Mouse (Mus musculus): ENCODE data around the gene Slc9a4.
"Not testable (repeated sequence)": the region's sequence is repeated elsewhere in the genome, so short reads cannot be mapped to it uniquely, and the experiment has no call there.

The Slc9a4 gene

DNA sequence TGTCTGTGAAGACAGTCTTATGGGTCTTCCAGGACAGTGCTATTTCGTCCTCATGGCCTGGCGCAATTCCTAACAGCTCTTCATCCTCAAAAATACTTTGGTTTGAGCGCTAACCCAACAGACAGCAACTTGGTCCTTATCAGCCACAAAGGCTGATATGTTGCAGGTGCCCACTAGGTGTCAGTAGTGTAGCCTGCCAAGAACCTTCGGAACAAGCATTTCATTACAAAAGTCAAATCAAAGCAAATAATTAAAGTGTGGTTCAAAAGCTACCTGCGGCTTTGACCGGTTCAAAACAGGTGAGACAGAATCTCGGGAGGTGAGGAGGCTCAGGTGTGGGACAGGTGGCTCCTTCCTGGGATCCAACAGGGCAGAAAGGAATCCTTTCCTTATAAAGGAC, at the start of gene Slc9a4:
Gene Slc9a4, plus strand, starts transcription at position 298 of the 400 bp plus-strand sequence.
- DNase-seq: peak; percentile 21 to 48

DNA sequence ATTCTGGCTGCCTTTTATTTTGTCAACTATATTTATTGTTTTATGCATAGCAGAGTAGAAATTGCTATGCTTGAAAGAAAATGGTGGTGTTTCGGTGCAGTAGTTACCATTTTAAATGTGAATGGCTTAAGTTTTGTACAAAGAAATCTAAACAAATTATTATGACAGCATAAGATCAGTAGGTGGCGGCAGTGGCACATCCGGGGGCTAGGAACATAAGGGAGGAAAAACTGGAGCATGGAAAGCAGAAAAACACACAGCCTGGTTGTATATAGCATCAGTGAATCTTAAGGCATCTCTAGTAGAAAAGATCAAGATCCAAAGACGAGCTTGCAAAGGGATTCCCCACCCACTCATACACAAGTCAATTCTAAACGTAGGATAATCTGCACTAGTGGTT, 42.3 kb upstream of the Slc9a4 start:
- no peak for DNase-seq

DNA sequence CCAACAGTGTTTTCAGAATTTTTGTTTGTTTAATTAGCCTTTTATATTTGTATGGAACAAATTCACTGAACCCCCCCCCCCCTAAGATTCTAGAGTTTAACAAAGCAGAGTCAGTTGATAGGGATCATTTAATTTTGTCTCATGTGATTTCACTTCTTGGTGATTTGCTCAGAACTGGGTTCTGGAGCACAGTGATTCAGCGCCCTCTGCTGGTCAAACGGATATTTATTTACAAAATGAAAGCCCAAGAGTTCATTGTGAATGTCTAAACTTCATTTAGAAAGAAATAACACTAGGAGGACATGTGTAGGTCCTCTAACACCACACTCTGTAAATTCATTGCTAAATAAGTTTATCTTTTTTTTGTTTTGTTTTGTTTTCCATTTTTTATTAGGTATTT, 35.2 kb upstream of the Slc9a4 start:
- DNase-seq: peak; percentile 14 to 68

DNA sequence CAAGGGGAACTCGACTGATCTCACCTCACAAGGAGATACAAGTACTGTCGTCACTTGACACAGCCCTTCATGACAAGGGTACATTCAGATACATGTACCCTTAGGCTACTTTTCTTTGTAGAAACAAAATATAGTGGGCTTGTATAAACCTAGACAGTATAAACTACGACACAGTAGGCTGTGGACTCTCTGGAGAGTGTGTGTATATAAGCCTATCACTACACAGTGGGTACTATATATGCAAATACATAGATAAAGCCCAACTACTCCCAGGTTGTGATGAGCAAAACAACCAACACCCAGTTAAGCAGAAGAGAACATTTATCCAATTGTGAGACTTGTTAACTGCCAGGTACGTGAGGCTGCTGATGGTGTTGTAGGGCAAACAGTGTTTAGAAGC, 33.2 kb upstream of the Slc9a4 start:
- no peak for DNase-seq

DNA sequence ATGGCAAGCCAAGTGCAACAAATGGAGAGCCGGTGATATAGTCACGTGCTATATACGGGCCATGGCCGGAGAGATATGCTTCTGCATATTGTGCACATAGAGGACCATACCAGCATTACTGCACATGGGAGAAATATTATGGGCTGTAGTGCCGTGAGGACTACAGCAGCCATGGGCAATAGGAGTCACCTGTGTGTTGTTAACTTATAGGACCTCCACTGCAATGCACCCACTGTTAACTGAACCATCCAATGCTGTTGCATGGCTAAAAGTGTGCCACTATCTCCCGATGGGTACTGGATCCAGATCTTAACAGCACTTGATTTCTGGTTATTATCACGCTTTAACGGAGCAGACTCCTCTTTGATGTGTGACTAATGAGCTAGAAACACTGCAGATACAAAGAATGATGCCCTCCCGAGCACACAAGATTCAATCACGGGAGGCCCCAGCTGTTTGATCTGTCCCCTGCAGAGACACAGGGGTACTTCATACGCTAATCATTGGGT, 32.8 kb upstream of the Slc9a4 start:
- DNase-seq: no peak

DNA sequence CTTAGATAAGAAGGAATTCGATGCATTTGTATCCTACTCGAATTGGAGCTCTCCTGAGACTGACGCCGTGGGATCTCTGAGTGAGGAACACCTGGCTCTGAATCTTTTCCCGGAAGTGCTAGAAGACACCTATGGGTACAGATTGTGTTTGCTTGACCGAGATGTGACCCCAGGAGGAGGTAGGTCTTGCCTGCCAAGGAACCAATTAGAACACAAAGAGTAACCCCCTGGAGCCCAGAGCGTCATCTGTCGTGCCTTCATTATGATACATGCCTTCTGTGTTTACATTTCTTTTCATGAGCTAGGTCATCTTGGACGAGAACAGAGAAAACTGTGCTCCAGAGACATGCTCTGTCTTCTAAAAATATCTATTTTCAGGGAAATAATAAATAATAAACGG, 32.1 kb upstream of the Slc9a4 start:
- no peak for DNase-seq

DNA sequence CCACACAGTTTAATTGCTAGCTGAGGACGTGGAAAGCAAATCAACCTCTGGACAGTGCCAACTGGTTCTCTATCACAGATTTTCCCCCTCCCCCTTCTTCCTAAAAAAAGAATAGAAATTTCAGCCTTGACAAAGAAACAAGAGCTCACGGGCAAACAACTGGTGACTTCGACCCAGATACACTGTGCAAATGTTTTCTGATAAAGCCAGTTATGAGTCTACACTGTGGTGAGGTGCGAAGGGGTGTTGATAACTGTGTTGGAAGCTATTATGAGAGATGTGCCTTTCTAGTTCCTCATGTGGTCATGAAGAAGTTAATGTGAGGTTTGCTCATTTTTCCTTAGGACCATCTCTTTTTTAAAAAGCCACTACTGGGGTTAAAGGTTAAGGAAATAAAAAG, 10.5 kb upstream of the Slc9a4 start:
- DNase-seq: no peak

DNA sequence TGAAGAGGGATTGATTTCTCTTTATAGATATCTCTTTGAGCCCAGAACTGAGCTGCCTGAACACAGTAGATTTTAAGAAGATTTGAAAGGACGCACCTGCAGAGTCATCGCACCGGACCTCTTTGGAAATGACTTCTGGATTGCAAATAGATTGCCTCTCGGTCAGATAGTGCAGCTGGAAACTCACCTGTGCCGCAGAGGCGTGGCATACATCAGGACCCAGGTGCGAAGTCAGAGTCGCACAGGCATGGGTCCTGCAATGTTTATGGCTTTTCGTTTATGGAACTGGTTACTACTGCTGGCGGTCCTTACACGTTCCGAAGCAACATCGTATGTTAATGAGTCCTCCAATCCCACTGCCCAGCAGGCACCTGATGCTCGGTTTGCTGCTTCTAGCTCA, 388 bp downstream of the Slc9a4 start:
- no peak for DNase-seq

DNA sequence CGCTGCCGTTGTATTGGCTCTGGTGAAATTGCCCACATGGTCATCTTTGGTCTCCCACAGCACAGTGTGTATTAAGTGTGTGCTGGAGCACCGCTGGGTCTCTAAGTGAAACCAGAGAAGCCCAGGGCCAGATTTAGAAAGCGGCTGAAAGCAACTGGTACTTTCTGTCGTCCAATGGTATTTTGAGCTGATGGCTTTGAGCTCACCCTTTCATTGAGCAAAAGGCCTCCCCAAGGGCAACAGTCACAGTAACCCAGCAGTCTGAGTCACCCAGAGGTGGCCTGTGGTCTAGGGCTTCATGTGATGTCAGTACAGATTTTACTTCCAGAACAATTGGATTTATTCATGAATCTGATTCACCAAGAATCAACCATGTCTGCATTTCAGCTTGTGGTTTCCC, 6.9 kb downstream of the Slc9a4 start:
- no peak for DNase-seq

DNA sequence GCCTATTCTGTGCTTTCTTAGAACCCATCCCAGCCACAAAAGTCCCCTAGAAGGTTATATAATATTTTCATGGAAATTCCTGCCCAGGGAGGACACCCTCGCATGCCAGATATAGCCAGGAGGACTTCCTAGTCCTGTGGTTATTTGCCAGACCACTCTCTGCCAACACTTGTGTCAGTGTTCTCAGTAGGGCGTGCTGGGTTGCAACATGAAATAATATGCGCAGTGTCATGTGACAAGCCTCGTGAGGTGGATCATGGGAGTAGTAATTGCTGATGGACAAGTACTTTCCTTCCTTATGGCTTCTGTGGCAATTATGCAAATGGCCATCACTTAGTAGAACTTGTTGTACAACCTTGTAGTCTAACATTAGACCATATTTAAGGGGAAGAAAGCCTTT, 11.1 kb downstream of the Slc9a4 start:
- no peak for DNase-seq

DNA sequence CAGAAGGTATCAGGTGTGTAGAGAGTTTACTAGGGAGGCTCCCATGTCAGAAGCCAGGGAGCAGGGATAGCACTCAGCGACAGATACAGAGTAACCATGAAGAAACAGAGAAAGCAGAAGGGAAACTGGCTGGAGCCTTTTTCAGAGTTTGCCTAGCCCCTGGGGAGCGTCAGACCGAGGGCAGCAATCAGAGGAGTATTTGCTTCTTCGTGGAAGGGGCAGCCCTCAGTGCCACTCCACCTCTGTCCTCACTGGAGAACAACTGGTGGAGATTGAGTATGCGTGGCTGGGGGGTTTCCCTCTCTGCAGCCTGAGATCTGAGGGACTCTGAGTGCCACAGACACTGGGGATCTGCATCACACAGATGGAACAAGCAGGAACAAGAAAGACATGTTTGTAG, 17.9 kb downstream of the Slc9a4 start:
- DNase-seq: no peak

DNA sequence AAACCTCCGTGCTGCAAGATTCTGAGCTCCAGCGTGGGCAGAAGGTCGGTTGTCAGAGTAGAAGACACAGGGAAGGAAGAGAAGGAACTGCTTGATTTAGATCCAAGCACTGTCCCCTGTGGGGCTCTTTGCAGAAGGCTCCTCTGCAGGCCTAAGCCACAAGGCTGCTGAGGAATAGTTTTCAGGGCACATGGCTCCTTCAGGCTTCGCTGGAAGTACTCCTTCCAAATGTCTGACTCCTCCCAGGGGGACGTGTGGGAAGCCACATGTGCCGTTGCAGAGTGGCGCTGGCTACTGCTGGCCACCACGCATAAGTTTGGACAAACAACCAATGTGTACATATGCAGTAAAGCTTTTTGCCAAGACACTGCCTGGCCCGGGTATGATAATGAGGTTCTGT, 19.8 kb downstream of the Slc9a4 start:
- not testable (repeated sequence) for DNase-seq

DNA sequence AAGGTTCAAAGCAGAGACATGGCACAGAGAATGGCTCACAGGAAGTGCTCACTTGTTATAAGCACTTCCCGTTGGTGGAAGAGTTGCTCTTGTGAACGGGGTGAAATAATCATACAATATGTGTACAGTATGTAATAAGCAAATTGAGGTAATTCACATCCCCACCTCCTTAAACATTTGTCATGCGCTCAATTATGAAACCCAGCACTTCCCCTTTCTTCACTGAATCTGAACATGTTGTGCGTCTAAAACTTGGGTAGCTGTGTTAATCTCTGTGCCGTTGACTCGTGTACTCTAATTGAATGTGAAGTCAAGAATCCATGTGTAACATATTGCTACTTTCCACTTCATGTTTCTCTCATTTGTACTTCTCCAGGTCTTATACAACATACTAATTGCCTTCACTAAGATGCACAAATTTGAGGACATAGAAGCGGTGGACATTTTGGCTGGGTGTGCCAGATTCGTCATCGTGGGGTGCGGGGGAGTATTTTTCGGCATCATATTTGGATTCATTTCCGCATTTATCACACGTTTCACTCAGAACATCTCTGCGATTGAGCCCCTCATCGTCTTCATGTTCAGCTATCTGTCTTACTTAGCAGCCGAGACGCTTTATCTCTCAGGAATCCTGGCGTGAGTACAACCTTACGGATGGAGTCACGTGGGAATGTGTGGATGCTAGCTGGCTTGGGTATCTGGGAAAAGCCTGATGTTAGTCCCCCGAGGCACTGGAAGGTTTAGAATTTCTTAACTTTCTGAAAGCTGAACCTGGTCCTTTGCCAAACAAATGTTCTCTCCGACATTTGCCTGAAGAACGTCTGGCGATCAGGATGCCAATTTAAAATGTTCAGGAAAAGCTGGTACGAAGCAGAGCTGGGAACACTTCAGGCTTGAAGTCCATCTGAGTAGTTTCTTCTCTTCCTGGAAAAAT, 20.8 kb downstream of the Slc9a4 start:
- DNase-seq: no peak

DNA sequence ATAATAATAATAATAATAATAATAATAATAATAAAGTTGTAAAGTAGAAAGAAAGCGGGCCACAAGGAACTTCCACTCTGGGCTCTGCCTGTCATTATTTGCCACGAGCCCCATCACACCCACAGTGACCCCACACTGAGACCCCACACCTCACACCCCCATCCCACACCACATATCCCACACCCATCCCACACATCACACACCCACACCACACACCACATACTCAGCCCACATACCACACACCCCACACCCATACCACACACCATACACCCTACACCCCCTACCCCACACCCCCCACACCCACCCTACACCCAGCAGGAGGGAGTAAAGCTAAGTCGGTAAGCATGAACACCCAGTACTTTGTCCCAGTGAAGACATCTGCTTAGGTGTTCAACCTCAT, 21.6 kb downstream of the Slc9a4 start:
- no peak for DNase-seq

DNA sequence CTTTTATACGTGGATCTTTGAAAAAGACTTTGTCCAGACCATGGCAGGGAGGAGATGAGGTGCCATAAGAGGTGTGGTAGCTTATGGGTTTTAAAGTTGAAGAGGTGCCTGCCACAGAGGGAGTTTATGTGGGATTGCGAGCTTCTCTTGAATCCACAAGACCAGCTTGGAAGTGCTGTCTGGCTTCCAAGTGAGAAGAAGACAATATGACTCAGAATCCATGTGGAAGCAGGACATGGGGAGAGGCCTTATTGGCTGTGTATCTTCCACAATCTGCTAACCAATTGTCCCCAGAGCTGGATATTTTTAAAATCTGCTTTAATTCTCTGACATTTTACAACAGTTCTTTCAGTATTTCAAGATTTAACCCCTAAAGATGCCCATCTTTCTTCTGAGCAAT, 33.3 kb downstream of the Slc9a4 start:
- DNase-seq: no peak

DNA sequence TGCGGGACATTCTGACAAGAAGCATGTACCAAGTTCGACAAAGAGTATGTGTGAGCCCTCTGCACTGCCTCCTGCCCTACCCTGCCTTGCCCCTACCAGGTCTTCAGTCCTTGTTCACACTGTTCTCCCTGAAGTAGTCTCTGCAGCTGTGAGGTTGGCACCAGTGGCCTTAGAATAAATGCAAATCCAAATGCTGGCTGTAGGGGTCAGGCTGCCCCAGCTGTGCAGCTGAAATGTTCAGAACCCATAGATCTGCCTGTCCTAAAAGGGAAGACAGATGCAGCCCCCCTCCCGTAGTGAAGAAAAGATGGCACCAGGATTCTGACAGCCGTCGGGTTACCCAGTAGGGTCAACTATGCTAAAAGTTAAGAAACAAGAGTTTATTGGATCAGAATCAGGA, 39.2 kb downstream of the Slc9a4 start:
- no peak for DNase-seq

DNA sequence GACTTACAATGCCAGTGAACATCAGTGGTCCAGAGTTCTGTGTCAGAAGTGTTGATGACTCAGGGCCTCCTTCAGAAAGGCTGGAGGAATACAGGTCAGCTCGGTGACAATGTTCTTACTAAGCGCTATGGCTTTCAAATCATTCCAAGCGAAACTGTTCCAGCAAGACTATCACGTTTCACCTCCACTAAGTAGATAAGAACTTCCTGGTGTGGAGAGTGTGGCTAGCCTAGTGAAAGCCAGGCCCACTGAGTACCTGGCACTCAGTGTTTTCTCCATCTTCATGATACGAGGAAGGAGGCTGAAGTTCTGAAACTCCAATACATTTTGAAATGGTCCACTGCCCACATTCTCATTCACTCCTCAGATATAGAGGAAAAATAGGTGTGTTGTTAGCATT, 40.0 kb downstream of the Slc9a4 start:
- DNase-seq: no peak

DNA sequence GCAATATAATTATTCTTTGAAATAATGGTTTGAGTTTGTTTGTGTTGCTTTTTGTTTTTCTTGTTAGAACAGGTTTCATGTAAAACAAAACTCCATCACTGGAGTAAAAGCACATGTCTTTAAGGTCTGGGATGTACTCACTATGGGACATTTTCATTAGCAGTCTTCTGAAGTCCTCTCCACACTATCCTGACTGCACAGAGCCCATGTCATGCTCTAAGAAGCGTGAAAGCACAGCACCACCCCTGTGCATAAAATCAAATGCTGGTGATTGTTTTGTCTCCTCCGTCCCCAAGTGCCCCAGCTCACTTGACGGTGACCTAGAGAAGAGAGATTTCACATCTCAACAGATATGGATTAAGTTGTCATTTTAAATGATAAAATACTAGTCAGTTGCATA, 45.1 kb downstream of the Slc9a4 start:
- DNase-seq: no peak

DNA sequence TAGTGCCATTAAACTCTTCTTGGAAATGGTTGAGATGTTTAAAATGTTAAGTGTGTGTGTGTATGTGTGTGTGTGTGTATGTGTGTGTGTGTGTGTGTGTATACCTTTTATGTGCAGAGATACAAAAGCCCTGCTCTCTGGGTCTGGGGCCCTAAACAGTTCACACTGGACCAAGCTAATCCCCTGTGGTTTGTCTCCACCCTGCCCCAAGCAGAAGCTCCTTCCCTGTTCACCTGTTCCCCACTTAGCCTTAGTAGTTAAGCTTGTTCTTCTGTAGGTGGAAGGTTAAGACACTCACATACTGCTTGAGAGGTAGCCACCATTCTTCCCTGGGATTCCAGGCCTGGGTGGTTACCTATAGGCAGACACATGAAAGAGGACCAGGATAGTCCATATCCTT, 47.1 kb downstream of the Slc9a4 start:
- no peak for DNase-seq

DNA sequence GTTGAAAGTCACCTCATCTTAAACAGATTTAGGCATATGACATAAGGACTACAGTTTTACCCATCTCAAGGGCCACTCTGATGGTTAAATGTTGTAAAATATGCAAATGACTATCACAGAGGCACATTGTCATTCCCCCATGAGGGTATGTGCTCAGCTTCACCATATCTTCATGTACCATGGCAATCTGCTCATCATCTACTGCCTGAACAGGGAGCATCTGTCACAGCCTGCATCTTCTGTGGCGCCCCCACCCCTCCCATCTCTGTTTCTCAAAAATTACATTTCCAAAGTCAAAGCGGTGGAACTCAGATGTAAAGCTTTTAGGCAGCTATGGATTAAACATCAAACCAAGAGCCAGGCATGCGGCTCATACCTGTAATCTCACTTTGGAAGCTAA, 48.6 kb downstream of the Slc9a4 start:
- no peak for DNase-seq

DNA sequence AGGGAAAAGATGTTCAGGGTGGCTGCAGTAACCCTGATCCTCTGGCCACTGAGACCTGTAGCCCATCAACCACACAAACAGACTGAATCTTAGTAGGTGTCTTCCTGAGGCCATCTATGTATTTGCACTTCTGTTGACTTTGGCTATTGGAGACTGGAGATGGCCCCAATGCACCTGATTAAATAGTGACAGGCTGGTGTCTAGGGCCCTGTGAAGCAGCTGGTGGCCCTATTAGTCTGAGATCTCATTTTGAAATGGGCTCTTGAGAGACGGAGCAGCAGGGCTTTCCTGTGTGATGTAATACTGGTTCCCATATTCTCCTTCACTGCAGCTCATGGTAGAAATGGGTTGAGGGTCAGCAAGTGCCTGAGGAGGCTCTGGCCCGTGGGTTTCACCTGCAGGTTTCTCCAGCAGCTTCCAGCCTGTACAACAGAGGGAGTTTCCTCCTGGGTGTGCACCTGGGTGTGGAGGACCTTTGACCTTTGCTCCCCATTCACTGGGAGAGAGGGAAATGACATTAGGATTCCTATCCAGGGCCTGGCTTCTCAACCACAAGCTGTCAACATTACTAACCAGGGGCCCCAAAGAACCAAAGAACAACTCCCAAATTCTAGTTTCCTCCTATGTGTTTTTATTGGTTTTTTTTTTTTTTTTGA, 52.7 kb downstream of the Slc9a4 start:
- no peak for DNase-seq

DNA sequence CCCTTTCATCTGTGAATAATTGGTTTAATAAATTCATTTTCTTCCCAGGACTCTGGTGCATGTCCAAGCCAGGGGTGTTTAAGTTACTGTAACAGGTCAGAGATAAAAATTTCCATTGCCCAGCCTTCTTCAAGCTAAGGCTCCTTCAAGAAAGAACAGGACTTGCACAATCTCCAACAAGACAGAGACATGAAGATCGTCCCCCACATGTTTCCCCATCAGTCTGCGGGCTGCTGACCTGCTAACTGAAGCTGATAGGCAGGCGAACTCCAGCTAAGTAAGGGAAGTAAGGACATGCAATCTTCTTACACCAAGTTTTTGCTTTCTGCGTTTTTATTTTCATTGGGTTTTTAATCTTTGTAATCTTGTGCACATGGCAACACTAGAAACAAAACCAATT, 54.7 kb downstream of the Slc9a4 start:
- no peak for DNase-seq

DNA sequence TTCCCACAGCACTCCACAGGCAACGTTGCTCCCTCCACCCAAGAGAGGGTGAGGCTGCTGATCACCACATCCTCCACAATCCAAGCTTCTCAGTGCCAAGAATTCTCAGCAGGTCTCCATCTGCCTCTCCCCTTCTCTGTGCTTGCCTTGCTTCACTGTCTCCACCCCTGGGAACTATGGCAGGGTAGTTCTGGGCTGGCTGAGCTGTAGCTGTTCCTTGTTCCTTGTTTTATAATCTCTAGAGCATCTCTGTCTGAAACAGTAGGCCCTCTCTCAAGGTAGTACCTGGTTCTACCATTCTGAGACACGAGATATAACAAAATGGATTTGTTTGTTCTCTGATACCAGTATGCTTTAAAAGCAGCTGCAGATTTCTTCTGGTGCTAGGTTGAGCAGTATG, 68.4 kb downstream of the Slc9a4 start:
- DNase-seq: no peak

DNA sequence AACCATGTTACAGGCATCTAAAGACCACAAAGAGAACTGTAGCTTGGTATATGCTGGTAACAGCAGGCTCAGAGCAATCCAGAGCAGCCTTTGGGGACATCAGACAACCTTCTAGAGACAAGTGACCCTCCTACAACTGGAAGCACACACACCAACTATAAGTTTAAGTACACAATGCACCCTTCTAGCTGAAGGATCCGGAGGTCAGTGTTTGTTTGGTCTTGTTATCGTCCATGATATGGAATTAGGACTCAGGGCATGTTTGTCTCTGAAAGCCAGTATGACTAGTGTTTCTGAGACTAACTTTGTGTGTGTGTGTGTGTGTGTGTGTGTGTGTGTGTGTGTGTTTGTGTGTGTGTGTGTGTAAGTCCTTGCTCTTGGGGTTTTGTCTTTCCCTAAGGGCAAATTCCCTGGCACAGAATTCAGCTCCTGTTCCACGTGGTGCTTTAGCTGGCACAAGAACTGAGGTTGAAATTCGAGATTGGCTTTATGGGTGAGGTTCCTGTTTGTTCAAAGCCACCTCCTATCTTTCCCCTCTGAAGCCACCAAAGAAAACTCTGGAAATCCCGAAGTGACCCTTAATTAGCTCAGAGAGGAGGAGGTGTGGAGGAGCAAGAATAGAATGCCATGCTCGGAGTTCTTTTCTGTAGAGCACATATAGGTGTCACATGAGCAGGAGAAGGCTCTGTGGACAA, 71.1 kb downstream of the Slc9a4 start:
- DNase-seq: no peak

All from cerebellum, postnatal 25 days (tissue).